Mouse (Mus musculus): Measurements from ENCODE around the gene Sept9. TPM values are rescaled to one million over a fixed set of nuclear protein-coding genes. Genes with fewer than 3 reads are reported as not detected.

Sept9 gene
- polyA plus RNA-seq, 1 experiment: 13.3 TPM

DNA sequence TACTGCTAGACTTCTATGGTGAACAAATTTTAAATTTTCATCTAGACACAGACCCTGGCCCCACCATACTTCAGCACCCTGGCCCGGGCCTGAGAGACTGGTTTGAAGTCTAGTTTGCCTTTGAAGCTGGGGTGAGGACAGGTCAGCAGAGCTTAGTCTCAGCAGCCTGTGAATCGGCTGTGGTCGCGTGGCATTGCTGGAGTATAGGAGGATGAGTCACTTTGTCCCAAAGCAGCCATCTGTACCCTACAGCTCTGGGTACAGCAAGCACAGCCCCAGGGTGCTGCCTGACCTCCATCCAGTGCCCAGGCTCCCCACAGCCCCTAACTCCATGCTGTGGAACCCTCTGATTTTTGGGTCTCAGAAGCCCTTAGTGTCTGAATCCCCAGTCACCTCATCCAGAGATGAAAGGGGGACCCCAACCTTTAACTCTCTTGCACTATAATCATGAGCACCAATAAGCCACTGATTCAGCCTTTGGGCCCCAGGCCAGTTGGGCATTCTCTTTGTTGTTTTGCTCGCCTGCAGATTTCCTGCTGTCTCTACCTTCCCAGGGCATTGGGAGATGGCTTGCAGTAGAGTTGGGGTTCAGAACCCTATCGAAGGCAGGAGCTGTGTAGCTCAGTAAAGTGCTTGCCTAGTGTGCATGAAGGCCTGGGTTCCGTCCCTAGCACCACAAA is 106.2 kb downstream of the Sept9 start:
- 38% methylated on average over 7 of the region's 7 CpGs for WGBS
- H3K4me3 ChIP-seq (replicated peaks; ENCODE audit: insufficient read depth, low read depth, low read length): no peak overlapping the region
- H3K27ac ChIP-seq (ENCODE audit: insufficient read depth, low read length): 0 out of 2 replicates have a peak overlapping the region, but pooled peaks have one; percentile 44
- H3K27me3 ChIP-seq (ENCODE audit: control insufficient read depth, insufficient read depth, low read length): no peaks in the 10 kb centered on the region
- peak; percentile 52 to 69 for DNase-seq
- TF ChIP-seq POLR2A (IDR thresholded peaks at IDR 0.05; ENCODE audit: borderline replicate concordance, insufficient read depth, low read length) (no peak), CTCF (IDR thresholded peaks at IDR 0.05; ENCODE audit: borderline replicate concordance, insufficient read depth, low read depth, low read length) (no peak)
- peaks cover 28% of the 10 kb centered on the region for H3K4me1 ChIP-seq (ENCODE audit: control insufficient read depth, insufficient read depth, low read length)

DNA sequence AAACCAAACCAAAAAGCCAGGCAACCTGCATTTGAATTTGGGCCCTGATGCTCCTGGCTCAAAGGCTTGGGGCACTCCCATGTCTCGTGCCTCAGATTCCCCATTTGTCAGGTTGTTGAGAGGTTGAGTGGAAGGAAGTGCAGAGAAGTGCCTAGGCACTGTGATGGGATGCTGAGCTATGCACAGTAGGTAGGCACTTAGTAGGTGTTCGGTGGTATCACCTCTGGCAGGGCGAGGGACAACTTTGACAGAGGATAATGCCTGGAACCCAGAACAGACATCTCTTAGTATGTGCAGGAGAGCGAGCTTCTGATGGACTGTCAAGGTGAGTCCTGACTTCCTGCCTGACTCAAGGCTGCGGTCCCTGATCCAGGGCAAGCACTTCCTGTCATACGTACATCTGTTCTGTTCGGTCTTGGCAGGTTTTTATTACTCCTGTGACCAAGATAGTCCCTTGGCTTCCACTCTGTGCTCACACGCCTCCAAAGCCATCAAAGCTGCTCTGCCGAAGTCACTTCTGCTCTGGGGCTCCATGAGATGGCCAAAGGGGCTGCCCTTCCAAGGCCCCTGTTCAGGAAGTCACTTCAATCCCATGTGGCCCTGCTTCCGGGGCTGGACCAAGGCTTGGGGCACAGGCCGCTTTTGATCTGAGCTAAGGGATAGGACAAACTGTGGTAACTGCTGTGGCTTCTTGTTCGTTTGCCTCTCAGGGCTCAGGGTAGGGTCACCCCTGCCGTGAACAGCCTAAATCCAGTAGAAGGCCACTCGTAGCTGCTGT is 107.0 kb downstream of the Sept9 start:
- no peak overlapping the region for H3K27ac ChIP-seq (ENCODE audit: insufficient read depth, low read length)
- 76% methylated on average over 14 of the region's 14 CpGs for WGBS
- TF ChIP-seq CTCF (IDR thresholded peaks at IDR 0.05; ENCODE audit: borderline replicate concordance, insufficient read depth, low read depth, low read length): no peak
- TF ChIP-seq POLR2A (IDR thresholded peaks at IDR 0.05; ENCODE audit: borderline replicate concordance, insufficient read depth, low read length): no peak
- H3K27me3 ChIP-seq (ENCODE audit: control insufficient read depth, insufficient read depth, low read length): no peaks in the 10 kb centered on the region
- H3K4me1 ChIP-seq (ENCODE audit: control insufficient read depth, insufficient read depth, low read length): peaks cover 36% of the 10 kb centered on the region
- H3K4me3 ChIP-seq (replicated peaks; ENCODE audit: insufficient read depth, low read depth, low read length): no peak overlapping the region
- no peak for DNase-seq

DNA sequence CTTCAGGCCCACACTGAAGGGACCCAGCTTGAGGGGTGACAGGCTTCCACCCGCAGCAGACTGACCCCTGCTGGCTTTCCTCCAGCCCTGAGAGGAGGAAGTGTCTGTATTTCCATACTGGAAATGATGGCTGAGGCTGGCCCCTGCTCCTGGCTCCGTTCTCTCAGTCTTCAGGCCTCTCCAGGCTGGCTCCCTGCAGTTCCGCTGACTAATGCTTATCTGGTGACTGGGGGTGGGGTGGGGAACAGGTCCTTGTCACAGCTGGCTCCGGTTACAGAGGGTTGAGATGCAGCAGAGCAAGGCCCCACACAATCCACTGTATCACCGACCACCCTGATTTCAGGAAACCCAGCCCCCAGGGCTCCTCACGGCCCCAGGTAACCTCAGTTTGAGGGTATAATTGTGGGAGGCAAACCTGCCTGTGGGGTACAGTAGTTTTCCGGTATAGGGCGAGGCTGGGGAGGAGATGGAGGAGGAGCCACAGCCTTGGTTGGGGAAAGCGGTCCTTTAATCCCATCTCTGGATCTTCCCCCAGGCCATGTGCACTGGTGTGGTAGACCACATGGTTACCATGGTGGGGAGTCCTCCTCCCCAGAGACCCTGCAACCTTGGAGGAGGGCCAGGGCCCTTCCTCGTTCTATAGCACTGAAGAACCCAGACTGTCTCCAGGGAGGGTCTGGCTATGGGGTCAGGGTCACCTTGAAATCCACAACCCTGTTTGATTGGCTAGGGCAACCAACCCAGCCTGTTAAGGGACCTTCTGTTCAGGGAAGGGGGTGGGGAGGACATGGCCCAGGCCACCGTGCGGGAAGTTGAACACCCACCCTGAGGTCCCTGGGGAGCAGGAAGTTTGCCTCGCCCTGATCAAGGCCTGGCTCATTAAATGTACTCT is 108.7 kb downstream of the Sept9 start:
- TF ChIP-seq CTCF (IDR thresholded peaks at IDR 0.05; ENCODE audit: borderline replicate concordance, insufficient read depth, low read depth, low read length) (no peak), POLR2A (IDR thresholded peaks at IDR 0.05; ENCODE audit: borderline replicate concordance, insufficient read depth, low read length) (no peak)

DNA sequence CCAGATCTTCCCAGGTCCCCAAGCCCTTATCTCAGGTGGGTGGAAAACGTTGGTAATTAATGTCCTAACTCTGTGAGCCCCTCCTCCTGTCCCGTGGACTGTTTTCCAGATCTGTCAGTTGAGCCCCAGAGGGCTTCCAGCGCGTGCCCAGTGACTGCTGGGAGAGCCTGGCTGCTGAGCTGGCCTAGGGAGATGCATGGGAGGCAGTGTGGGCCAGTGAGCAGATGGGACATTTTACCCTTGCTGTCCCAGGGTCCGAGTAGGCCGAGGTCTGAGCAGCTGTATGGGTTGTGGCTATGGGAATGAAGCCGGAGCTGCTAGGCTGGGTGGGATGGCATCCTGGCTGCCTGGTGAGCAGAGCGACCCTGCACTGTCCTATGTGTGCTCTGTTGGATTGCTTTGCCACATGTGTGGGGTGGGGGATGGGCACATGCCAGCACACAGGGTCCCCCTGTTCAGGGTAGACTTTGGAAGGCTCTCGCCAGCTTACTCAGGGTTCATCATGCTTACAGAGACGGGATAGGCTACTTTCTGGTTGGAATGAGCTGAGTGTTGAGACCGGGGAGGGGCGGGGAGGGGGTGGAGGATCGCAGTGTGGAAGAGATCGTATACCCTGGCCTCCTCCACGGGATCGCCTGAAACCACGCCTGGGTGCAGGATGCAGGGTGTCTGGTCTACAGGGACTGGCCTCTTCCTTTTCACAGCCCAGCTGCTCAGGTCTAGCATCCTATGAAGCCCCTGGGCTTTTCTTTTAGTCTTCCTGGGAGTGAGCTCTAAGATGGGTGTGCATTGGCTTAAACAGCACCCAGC is 109.9 kb downstream of the Sept9 start:
- Histone ChIP-seq H3K27me3 (ENCODE audit: control insufficient read depth, insufficient read depth, low read length) (no peaks in the 10 kb centered on the region), H3K4me3 (replicated peaks; ENCODE audit: insufficient read depth, low read depth, low read length) (no peak overlapping the region), H3K4me1 (ENCODE audit: control insufficient read depth, insufficient read depth, low read length) (peaks cover 38% of the 10 kb centered on the region), H3K27ac (ENCODE audit: insufficient read depth, low read length) (no peak overlapping the region)
- WGBS: 84% methylated on average over 17 of the region's 17 CpGs
- TF ChIP-seq POLR2A (IDR thresholded peaks at IDR 0.05; ENCODE audit: borderline replicate concordance, insufficient read depth, low read length) (no peak), CTCF (IDR thresholded peaks at IDR 0.05; ENCODE audit: borderline replicate concordance, insufficient read depth, low read depth, low read length) (no peak)
- no peak for DNase-seq

More for the DNA sequence above, 108.7 kb downstream of the Sept9 start:
- WGBS: 70% methylated on average over 13 of the region's 13 CpGs
- no peak overlapping the region for H3K4me3 ChIP-seq (replicated peaks; ENCODE audit: insufficient read depth, low read depth, low read length)
- H3K4me1 ChIP-seq (ENCODE audit: control insufficient read depth, insufficient read depth, low read length): peaks cover 38% of the 10 kb centered on the region
- no peaks in the 10 kb centered on the region for H3K27me3 ChIP-seq (ENCODE audit: control insufficient read depth, insufficient read depth, low read length)
- no peak overlapping the region for H3K27ac ChIP-seq (ENCODE audit: insufficient read depth, low read length)
- no peak for DNase-seq

DNA sequence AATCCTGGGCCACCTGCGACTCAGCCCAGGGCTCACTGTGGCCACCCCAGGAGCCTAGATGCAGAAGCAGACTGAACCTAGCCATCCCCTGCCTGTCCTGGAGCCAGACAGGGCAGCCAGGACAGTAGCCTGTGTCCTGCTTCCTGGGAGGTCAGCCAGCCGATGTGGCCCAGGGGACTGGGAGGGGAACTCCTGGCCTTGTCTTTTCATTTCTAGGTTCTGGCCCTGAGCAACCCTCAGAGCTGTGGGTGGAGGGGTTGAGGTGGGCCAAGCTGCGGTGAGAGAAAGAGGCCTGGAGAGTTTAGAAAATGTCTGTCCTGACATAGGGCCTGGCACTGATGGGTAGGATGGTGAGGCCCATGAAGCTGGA is 110.4 kb downstream of the Sept9 start:
- 78% methylated on average over 3 of the region's 3 CpGs for WGBS
- Histone ChIP-seq H3K27me3 (ENCODE audit: control insufficient read depth, insufficient read depth, low read length) (no peaks in the 10 kb centered on the region), H3K27ac (ENCODE audit: insufficient read depth, low read length) (no peak overlapping the region), H3K4me1 (ENCODE audit: control insufficient read depth, insufficient read depth, low read length) (peaks cover 36% of the 10 kb centered on the region), H3K4me3 (replicated peaks; ENCODE audit: insufficient read depth, low read depth, low read length) (no peak overlapping the region)
- no peak for DNase-seq
- TF ChIP-seq CTCF (IDR thresholded peaks at IDR 0.05; ENCODE audit: borderline replicate concordance, insufficient read depth, low read depth, low read length): no peak
- no peak for TF ChIP-seq POLR2A (IDR thresholded peaks at IDR 0.05; ENCODE audit: borderline replicate concordance, insufficient read depth, low read length)

DNA sequence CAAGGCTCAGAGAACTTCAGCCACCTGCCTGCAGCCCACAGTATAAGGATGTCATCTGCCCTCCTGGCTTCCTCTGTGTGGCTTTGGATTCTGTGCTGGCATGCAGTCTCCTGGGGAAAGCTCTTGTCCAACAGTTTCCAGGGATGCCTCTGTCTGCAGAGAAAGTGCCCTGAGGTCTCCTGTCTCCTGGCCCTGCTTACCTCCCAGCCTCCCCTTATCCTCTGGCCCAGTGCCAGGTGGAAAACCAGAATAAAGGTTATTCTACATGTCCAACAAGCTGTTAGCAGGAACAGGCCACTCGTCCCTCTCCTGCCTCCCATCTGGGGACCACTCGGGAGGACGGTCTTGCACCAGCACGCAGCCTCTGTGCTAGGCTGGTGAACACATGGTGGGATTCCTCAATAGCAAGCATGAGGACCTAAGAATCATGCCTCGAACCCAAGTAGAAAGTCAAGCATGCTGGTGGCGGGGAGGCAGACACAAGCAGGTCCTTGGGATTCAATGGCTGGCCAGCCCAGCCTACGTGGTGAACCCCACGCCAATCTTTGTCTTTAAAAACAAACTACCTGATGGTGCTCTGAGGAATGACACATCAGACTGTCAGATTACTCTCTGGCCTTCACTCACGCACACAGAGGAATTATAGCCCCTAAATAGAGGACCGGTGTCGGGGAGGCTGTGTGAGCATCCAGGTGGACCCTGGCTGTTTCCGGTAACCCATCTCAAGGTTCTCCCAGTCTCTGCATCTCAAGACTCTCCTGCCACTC is 111.1 kb downstream of the Sept9 start:
- Histone ChIP-seq H3K4me1 (ENCODE audit: control insufficient read depth, insufficient read depth, low read length) (peaks cover 32% of the 10 kb centered on the region), H3K4me3 (replicated peaks; ENCODE audit: insufficient read depth, low read depth, low read length) (no peak overlapping the region), H3K27me3 (ENCODE audit: control insufficient read depth, insufficient read depth, low read length) (no peaks in the 10 kb centered on the region), H3K27ac (ENCODE audit: insufficient read depth, low read length) (no peak overlapping the region)
- WGBS: 86% methylated on average over 12 of the region's 12 CpGs
- TF ChIP-seq POLR2A (IDR thresholded peaks at IDR 0.05; ENCODE audit: borderline replicate concordance, insufficient read depth, low read length) (no peak), CTCF (IDR thresholded peaks at IDR 0.05; ENCODE audit: borderline replicate concordance, insufficient read depth, low read depth, low read length) (no peak)
- DNase-seq: no peak

Data from cerebellum, adult 2 months (tissue).